Mouse (Mus musculus): ENCODE measurements around the gene Mier2. TPM values are rescaled to one million over a fixed set of nuclear protein-coding genes. Genes with fewer than 3 reads are reported as not detected.

Gene Mier2
- polyA plus RNA-seq, 1 experiment from 2014 or later: 32.9 TPM

DNA sequence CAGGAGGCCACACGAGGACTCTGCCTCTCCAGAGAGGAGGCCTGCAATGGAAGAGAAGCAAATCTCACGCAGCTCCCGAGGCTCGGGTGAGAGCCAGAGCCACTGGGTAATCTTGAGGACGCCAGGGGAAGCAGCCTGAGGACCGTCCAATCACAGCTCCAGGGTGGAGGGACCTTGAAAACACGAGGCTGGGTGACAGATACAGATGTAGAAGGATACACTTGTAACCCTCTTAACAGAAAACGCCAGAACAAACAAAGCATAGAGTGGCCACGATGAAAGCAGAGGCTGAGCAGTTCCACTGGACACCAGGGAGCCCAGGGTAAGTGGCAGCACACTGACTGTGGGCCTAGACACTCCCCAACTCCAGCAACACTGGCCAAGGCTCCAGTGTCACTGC, 4.6 kb downstream of the Mier2 start:
- WGBS: 69% methylated on average over 9 of the region's 9 CpGs
- Histone ChIP-seq H3K36me3 (peaks cover 57% of the 10 kb centered on the region), H3K4me2 (no peak overlapping the region), H3K27ac (replicated peaks) (no peak overlapping the region), H3K4me1 (peaks cover 32% of the 10 kb centered on the region), H3K9me3 (no peaks in the 10 kb centered on the region), H3K4me3 (no peak overlapping the region), H3K27me3 (replicated peaks) (no peaks in the 10 kb centered on the region), H3K9ac (no peak overlapping the region)
- no peak for ATAC-seq (ENCODE audit: extremely low read depth, insufficient number of reproducible peaks, low FRiP score, low TSS enrichment)

DNA sequence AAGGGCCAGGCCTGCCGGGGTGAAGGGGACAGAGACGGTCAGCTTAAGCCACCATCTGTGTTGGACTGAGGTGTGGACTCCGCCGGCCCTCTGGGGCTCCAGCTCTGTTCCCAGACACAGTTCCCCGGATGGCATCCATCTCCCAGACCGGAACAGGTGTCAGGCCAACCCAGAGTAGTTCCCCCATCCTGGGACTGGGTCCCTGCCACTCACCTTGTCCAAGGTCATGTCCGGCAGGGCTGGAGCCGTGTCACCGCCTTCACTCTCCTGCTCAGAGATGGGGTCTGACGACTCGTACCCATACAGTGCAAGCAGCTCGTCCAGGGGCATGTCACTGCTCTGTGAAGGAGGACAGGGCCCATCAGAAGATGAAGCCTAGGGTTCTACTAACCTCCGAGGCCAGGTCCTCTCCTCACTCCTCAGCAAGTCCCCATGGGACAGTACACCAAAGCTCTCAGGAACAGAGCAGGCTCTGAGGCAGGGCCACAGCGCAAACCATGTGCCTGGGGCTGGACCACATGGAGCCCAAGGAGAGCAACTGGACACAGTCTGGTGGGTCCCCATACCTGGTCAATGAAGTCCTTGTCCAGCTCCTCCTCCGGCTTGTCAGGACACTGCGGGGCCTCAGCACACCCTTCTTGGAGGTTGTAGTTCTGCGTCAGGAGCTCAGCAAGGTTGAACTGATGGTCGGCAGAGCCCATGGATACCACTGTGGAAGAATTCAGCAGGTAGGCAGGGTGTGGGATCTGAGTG, 5.9 kb downstream of the Mier2 start:
- 87% methylated on average over 18 of the region's 18 CpGs for WGBS
- peaks cover 27% of the 10 kb centered on the region for H3K4me1 ChIP-seq
- H3K4me2 ChIP-seq: no peak overlapping the region
- peaks cover 69% of the 10 kb centered on the region for H3K36me3 ChIP-seq
- H3K9ac ChIP-seq: no peak overlapping the region
- no peak overlapping the region for H3K27ac ChIP-seq (replicated peaks)
- no peak overlapping the region for H3K4me3 ChIP-seq
- no peak for ATAC-seq (ENCODE audit: extremely low read depth, insufficient number of reproducible peaks, low FRiP score, low TSS enrichment)
- no peaks in the 10 kb centered on the region for H3K27me3 ChIP-seq (replicated peaks)
- H3K9me3 ChIP-seq: no peaks in the 10 kb centered on the region

DNA sequence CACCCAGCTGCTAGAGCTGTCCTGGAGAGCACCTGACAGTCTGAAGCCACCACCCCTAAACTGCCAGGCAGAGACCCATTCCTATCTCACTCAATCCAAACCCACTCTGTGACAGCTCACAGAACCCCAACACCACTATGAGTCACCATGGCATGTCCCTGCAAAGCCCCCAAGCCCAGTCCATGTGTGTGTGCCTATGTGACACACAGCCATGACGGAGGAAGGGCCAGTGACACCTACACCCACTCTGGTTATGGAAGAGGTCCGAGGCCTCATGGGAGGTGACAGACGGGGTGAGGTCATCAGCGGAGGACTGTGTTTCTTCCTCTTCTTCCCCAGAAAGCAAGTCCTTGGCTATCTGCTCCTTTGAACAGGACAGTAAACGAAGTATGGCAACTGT, 6.5 kb downstream of the Mier2 start:
- Histone ChIP-seq H3K9me3 (no peaks in the 10 kb centered on the region), H3K4me2 (no peak overlapping the region), H3K27ac (replicated peaks) (no peak overlapping the region), H3K27me3 (replicated peaks) (no peaks in the 10 kb centered on the region), H3K9ac (no peak overlapping the region), H3K4me3 (no peak overlapping the region), H3K36me3 (peaks cover 75% of the 10 kb centered on the region), H3K4me1 (peaks cover 21% of the 10 kb centered on the region)
- no peak for ATAC-seq (ENCODE audit: extremely low read depth, insufficient number of reproducible peaks, low FRiP score, low TSS enrichment)
- 91% methylated on average over 5 of the region's 5 CpGs for WGBS

DNA sequence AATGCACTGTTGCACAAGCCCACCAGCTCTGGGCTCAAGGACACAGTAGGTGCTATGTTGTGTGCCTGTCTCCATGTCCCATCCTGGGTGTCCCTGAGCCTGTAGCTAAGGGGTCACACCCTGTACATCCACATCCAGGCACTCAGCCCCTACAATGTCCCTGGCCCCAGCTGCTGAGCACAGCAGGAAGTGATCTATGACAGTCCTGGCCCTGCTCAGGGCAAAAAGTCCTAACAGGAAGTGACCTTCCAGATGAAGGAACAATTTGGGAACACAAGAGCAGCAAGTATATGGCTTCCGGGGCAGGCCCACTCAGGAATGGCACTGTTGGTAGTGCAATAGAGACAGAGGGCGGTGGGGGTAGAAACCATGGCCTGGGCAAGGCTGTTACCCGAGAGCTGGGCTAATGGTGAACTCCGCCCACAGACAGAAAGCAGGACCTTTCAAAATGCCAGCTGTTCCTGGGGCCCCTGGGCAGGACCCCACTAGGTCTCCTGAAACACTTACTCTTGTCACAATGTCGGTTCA, 7.8 kb downstream of the Mier2 start:
- H3K27me3 ChIP-seq (replicated peaks): no peaks in the 10 kb centered on the region
- no peak overlapping the region for H3K27ac ChIP-seq (replicated peaks)
- peaks cover 7% of the 10 kb centered on the region; the same call in 1 of the 2 replicates for H3K4me1 ChIP-seq
- no peak overlapping the region for H3K9ac ChIP-seq
- no peak overlapping the region for H3K4me3 ChIP-seq
- peaks cover 88% of the 10 kb centered on the region for H3K36me3 ChIP-seq
- 73% methylated on average over 5 of the region's 5 CpGs for WGBS
- no peaks in the 10 kb centered on the region for H3K9me3 ChIP-seq
- H3K4me2 ChIP-seq: no peak overlapping the region
- ATAC-seq (ENCODE audit: extremely low read depth, insufficient number of reproducible peaks, low FRiP score, low TSS enrichment): no peak

DNA sequence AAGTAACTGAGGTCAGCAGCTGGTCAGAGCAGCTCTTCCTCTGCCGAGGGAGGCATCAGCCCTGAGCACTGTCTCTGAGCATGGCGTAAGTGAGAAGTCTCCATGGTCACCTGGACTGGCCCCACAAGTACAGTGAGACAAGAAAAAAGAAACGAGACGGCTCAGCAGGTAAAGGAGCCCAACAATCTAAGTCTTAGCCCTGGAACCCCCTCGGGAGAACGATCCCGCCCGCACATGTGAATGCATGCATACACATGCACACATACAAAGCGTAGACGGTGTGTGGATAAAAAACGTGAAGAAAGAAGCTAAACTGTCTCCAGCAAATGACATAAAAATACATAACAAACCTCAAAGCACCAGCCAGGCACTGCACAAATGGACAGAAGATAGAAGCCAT, 8.5 kb downstream of the Mier2 start:
- no peak overlapping the region for H3K4me2 ChIP-seq
- no peak overlapping the region for H3K27ac ChIP-seq (replicated peaks)
- H3K4me3 ChIP-seq: no peak overlapping the region
- H3K27me3 ChIP-seq (replicated peaks): no peaks in the 10 kb centered on the region
- ATAC-seq (ENCODE audit: extremely low read depth, insufficient number of reproducible peaks, low FRiP score, low TSS enrichment): no peak
- WGBS: 86% methylated on average over 11 of the region's 11 CpGs
- peaks cover 96% of the 10 kb centered on the region for H3K36me3 ChIP-seq
- no peak overlapping the region for H3K9ac ChIP-seq
- no peaks in the 10 kb centered on the region for H3K9me3 ChIP-seq
- H3K4me1 ChIP-seq: peaks cover 7% of the 10 kb centered on the region; the same call in 1 of the 2 replicates

DNA sequence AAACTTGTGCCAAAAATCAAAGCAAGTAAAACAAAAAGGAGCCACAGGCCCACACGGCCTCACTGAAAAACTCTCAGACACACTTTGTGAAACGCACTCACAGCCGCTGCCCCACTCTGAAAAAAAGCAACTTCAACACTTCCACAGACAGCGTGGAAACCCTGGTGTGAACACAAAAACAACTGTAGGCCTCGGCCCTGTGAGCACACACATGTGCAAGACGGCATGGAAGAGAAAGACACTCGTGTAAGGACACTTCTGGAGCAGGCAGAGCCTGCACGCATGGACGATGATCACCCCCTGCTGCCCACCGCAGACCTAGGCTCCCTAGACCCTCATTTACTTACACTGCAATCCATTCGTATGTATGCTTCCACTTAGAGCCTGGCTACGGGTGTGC, 9.1 kb downstream of the Mier2 start:
- peaks cover 7% of the 10 kb centered on the region; the same call in 1 of the 2 replicates for H3K4me1 ChIP-seq
- no peaks in the 10 kb centered on the region for H3K9me3 ChIP-seq
- no peak overlapping the region for H3K9ac ChIP-seq
- ATAC-seq (ENCODE audit: extremely low read depth, insufficient number of reproducible peaks, low FRiP score, low TSS enrichment): no peak
- 85% methylated on average over 12 of the region's 12 CpGs for WGBS
- no peak overlapping the region for H3K4me2 ChIP-seq
- H3K36me3 ChIP-seq: peaks cover 100% of the 10 kb centered on the region
- no peak overlapping the region for H3K4me3 ChIP-seq
- H3K27ac ChIP-seq (replicated peaks): no peak overlapping the region
- no peaks in the 10 kb centered on the region for H3K27me3 ChIP-seq (replicated peaks)

DNA sequence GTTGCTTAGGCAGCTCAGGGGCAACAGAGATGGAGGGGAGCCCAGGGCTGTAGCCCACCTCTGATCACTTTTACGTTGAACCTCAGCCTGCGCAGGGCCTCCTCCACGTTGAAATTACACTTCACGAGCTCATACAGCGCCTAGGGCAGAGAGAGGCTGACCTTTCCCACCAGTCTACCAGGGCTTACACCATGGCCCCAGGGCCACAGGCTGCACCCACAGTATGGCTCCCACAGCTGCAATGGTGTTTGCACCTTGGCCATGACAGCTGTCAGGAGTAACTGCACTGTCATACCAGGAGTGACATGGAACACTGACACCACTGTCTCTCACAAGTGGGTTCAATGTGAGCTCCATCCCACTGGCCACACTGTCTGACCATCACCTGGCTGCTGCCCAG, 10.4 kb downstream of the Mier2 start:
- H3K4me1 ChIP-seq: peaks cover 7% of the 10 kb centered on the region; the same call in 1 of the 2 replicates
- no peak overlapping the region for H3K4me3 ChIP-seq
- peaks cover 100% of the 10 kb centered on the region for H3K36me3 ChIP-seq
- ATAC-seq (ENCODE audit: extremely low read depth, insufficient number of reproducible peaks, low FRiP score, low TSS enrichment): no peak
- WGBS: 89% methylated on average over 5 of the region's 5 CpGs
- no peak overlapping the region for H3K9ac ChIP-seq
- no peak overlapping the region for H3K4me2 ChIP-seq
- no peak overlapping the region; the same call in 1 of the 2 replicates for H3K27ac ChIP-seq (replicated peaks)
- H3K27me3 ChIP-seq (replicated peaks): no peaks in the 10 kb centered on the region
- no peaks in the 10 kb centered on the region for H3K9me3 ChIP-seq

DNA sequence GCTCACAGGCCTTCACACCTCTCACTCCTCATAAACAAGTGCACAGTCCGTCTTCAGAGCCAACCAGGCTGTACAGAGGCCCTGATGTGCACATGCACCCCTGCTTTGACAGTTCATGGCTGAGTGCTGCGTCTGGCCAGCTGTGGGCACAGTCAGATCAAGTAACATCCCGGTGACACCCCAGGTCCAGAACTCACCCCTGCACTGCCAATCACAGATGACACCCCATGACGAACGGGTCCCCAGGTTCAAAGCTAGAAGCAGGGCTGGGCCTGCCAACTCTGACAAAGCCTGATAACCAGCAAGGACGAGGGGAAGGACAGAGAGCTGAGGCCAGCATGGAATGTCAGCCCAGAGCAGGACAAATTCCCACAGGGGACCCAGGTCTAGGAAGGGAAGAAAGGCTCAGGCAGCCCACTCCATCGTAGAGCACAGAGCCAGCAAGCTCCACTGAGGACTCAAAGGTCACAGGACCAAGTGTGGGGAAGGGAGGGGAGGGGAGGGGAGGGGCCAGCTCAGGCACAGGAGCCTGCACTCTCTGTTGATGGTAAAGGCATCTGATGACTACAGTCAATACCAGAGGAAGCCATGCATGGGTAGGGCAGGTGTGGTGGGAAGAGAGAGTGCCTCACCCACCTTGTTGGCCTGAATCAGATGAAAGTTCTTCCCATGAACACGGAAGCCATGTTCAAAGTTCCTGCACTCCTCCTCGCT, 11.0 kb downstream of the Mier2 start:
- ATAC-seq (ENCODE audit: extremely low read depth, insufficient number of reproducible peaks, low FRiP score, low TSS enrichment): no peak
- WGBS: 64% methylated on average over 9 of the region's 9 CpGs
- H3K4me1 ChIP-seq: peaks cover 7% of the 10 kb centered on the region; the same call in 1 of the 2 replicates

DNA sequence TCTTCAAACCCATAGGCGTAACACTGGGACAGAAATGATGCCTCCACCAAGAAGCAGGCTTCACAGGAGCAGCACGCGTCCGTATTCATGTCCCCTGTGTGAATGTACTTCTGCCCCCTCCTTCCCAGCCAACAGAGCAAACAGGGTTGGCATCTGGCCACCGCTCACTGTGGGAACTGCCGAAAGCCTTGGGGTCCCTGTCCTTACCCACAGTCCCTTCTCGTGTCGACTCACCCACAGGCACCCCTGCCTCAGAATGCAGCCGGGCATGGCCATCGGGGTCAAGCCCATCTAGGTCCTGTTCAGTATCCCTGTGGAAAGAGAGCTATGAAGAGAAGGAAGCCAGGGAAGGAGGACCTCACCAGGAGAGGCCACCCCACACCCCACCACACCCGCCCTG, 12.8 kb downstream of the Mier2 start:
- no peak overlapping the region for H3K4me2 ChIP-seq
- no peak overlapping the region for H3K27ac ChIP-seq (replicated peaks)
- no peak for ATAC-seq (ENCODE audit: extremely low read depth, insufficient number of reproducible peaks, low FRiP score, low TSS enrichment)
- H3K9me3 ChIP-seq: no peaks in the 10 kb centered on the region
- H3K27me3 ChIP-seq (replicated peaks): no peaks in the 10 kb centered on the region
- no peak overlapping the region for H3K9ac ChIP-seq
- H3K36me3 ChIP-seq: peaks cover 95% of the 10 kb centered on the region
- no peak overlapping the region for H3K4me3 ChIP-seq
- 94% methylated on average over 11 of the region's 11 CpGs for WGBS
- peaks cover 1% of the 10 kb centered on the region; the same call in 1 of the 2 replicates for H3K4me1 ChIP-seq

More for the DNA sequence above, 11.0 kb downstream of the Mier2 start:
- H3K27me3 ChIP-seq (replicated peaks): no peaks in the 10 kb centered on the region
- H3K9me3 ChIP-seq: no peaks in the 10 kb centered on the region
- H3K4me2 ChIP-seq: no peak overlapping the region
- no peak overlapping the region for H3K4me3 ChIP-seq
- peaks cover 100% of the 10 kb centered on the region for H3K36me3 ChIP-seq
- no peak overlapping the region; the same call in 1 of the 2 replicates for H3K27ac ChIP-seq (replicated peaks)
- no peak overlapping the region for H3K9ac ChIP-seq

DNA sequence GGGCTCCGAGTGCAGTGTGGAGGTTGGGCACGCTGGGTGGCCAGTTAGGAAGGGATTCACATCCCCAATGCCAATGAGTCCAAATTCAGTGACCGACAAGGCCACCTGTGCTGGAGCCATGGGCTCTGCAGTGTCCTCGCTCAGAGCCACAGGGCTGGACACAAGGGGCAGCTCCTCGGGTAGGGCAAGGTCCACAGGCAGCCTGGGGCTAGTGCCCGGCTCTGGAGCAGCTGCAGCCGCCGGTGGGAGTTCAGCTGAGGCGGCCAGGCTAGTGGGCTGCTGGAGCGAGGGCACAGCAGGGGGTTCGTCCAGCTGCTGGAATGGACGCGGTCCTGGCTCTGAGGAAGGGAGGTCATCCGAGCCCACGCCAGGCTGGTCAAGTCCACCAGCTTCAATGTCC, 13.5 kb downstream of the Mier2 start:
- Histone ChIP-seq H3K4me2 (no peak overlapping the region), H3K9ac (no peak overlapping the region), H3K27me3 (replicated peaks) (no peaks in the 10 kb centered on the region), H3K4me1 (no peaks in the 10 kb centered on the region), H3K27ac (replicated peaks) (no peak overlapping the region), H3K36me3 (peaks cover 89% of the 10 kb centered on the region), H3K4me3 (no peak overlapping the region), H3K9me3 (no peaks in the 10 kb centered on the region)
- no peak for ATAC-seq (ENCODE audit: extremely low read depth, insufficient number of reproducible peaks, low FRiP score, low TSS enrichment)
- WGBS: 89% methylated on average over 15 of the region's 15 CpGs

DNA sequence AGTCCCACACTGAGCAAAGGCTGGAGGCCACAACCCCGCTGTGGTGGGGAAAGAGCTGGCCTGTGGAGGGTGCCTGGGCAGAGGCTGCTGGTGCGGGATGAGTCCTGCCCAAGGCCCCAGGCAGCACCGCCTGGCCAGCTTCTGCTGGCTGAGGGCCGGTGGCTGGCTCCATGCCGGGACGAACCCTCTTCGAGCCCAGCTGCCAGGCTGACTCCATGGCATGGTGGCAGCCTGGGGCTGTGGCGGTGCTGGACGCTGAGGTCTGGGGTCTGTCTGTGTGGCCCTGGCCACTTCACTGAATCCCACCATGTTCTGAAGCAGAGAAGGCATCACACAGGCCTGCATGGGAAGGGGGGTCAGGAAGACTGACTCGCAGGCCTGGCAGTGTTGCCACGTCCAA, 14.3 kb downstream of the Mier2 start:
- H3K27ac ChIP-seq (replicated peaks): no peak overlapping the region
- 95% methylated on average over 11 of the region's 11 CpGs for WGBS
- H3K36me3 ChIP-seq: peaks cover 81% of the 10 kb centered on the region
- no peak overlapping the region for H3K4me3 ChIP-seq
- no peak overlapping the region for H3K4me2 ChIP-seq
- no peaks in the 10 kb centered on the region for H3K27me3 ChIP-seq (replicated peaks)
- H3K9me3 ChIP-seq: no peaks in the 10 kb centered on the region
- no peak for ATAC-seq (ENCODE audit: extremely low read depth, insufficient number of reproducible peaks, low FRiP score, low TSS enrichment)
- H3K4me1 ChIP-seq: no peaks in the 10 kb centered on the region
- H3K9ac ChIP-seq: no peak overlapping the region
